Mouse (Mus musculus) CD4-positive, CD25-positive, alpha-beta regulatory T cell, adult 4 months (primary cell): ENCODE measurements around the gene Lrriq4. TPM values are rescaled to one million over a fixed set of nuclear protein-coding genes. Genes with fewer than 3 reads are reported as not detected.
"Not testable (repeated sequence)": the region's sequence is repeated elsewhere in the genome, so short reads cannot be mapped to it uniquely, and the experiment has no call there.

ENCODE experiments used
- ATAC-seq: one replicate; pipeline ENCODE4 v1.8.0; 2017
- polyA plus RNA-seq, 2 experiments: library from polyadenylated mRNA; unstranded; fragments of 100-300 nt; shearing (Covaris generic); gene quantifications; one replicate each; pipeline ENCODE4 v1.2.1; 2017

Lrriq4 gene
- polyA plus RNA-seq, 2 experiments from 2014 or later = not detected

GRCm38 (mm10) chr3:30687216-30687615 lies 42.9 kb downstream of the Lrriq4 start:
- ATAC-seq = no peak

DNA sequence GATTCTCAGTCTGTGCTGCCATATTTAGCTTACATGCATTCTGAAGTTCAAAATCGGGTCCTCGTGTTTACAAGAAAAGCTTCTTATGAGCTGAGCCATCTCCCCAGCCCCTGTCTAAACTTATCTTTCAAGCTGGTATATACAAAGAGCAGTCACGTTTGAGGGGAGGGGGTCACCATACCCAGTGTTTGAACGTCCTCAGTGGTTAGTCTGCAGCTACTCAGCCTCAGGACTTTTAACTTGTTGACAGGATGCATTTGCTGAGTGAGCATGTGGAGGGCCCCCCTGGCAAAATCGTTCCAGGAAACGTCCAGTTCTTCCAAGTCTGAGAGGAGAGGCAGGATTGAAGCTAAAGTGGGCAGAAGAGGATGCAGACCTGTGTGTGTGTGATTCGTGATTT lies 46.7 kb downstream of the Lrriq4 start:
- no peak for ATAC-seq

DNA sequence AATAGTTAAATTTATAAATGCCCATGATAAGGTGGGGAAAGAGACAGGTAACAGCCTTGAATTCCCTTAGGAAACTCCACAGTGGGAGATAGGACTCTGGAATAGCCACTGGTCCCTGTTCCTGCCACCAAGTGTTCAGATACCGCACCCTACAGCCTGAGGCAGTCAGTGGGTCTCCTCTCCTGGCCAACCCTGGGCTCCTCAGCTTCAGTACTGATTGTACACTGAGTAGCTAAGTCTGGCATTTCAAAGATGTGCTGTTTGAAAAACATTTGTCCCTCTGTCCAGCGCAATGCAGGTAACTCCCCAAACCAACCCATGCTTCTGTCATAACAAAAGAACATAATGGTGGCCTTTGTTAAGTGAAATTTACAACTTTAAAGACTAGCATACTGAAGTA lies 51.4 kb downstream of the Lrriq4 start:
- no peak for ATAC-seq

DNA sequence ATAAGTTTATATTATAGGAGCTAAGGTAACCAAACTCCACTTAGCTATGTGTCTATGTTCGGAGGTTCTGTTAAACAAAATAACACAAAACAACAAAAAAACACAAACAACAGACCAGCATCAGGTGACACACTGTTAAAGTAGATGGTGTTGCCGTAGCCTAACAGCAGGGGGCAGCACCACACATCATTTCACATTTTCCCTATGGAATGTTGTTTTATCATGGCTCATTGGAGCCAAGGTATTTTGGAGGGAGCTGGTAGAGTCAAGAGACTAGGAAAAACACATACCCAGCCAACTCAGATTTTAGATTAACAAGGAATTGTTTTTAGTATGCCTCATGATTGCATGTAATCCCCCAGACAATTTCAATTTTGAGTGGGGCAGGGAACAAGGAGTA lies 52.0 kb downstream of the Lrriq4 start:
- ATAC-seq = no peak

- no peak for ATAC-seq
These were observed 53.6 kb downstream of the Lrriq4 start for GRCm38 (mm10) chr3:30697891-30698290.

DNA sequence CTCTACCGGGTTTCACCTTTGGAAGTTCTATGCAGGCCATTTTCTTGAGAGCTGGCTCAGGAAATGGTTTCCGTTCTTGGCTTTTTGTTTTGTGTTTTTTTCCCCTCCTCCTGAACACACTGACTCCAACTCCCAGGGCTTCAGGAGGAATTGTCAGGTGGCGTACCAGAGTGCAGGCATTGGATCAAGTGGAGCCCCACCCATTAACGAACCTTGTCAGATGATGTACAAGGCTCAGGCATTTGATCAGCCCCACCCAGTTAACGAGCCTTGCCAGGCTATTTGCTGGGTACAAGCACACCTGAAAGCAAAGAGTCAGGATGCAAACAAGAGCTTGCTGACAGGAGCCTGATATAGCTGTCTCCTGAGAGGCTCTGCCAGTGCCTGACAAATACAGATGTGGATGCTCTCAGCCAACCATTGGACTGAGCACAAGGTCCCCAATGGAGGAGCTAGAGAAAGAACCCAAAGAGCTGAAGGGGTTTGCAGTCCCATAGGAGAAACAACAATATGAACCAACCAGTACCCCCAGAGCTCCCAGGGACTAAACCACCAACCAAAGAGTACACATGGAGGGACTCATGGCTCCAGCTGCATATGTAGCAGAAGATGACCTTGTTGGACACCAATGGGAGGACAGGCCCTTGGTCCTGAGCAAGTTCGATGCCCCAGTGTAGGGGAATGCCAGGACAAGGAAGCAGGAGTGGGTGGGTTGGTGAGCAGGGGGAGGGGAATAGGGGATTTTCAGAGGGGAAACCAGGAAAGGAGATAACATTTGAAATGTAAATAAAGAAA lies 55.6 kb downstream of the Lrriq4 start, which contains the start of gene Lrrc31:
TSS of gene Lrrc31 (minus strand) at position 133 of the 795 bp plus-strand sequence.
- ATAC-seq = not testable (repeated sequence)

DNA sequence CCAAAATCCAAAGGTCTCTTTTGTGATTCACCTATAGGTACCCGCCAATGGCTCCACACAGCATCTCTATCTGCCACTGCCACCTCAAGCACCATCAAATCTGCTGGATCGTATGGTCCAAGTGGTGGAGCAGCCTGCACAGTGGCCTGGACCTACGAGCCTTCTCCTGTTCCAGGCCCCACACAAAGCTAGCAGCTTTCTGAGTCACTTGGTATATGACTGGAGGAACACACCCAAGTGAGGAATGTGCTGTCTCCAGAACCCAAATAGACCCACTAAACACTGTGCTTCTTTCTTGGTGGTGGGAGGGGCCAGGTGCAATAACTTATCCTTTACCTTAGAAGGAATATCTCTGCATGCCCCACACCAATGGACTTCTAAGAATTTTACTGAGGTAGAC lies 61.7 kb downstream of the Lrriq4 start:
- ATAC-seq = no peak

- ATAC-seq = no peak
These were observed 62.4 kb downstream of the Lrriq4 start for GRCm38 (mm10) chr3:30706614-30707276.

DNA sequence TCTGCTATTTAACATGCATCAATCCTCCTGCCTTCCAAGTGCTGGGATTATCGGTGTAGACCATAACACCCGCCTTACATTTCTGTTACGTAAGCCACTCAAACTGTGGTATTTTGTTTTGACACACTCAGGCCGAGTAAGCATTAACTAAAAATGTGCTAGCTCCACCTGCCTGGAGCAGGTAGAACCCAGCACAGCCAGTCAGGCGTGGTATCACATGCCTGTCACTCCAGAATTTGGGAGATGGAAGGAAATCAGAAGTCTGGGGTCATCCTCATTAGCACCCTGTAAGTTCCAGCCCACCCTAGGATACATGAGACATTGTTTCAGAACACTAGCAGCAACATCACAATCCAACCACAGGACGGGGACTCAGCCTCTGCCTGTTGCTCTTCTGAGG lies 65.9 kb downstream of the Lrriq4 start:
- ATAC-seq = no peak

DNA sequence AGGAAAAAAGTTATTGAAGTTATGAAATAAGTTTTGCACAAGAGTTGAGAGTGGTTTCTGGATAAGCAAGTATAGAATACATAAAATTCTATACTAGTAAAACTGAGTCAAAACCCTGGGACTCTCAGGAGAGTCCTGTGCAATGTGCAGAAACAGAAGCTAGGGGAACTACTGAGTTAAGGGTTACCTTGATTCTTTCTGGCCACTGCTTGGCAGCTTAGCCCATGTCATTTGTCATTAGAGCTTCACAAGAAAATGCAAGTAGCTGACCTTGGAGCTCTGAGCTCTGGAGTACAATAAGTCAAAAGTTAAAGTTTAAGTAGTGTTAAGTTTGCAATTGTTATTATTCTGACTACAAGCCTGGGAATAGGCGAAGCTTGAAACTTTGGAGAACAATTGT lies 69.0 kb downstream of the Lrriq4 start:
- no peak for ATAC-seq

- ATAC-seq = no peak
These were observed 74.3 kb downstream of the Lrriq4 start for GRCm38 (mm10) chr3:30718649-30719048.

Other genes with a start within 250 kb of the Lrriq4 start
- under 1 TPM in 1 of 2 experiments, not detected in 1; 0.39 TPM for gene Mecom, start 96.5 kb upstream of the Lrriq4 start, polyA plus RNA-seq
- under 1 TPM; 0.22 to 0.42 TPM for gene Actrt3, start 44.6 kb upstream of the Lrriq4 start, polyA plus RNA-seq
- gene Mynn, start 42.4 kb upstream of the Lrriq4 start, polyA plus RNA-seq = 10 to 100 TPM; 38.6 to 40.9 TPM
- gene Lrrc34, start 3.4 kb downstream of the Lrriq4 start, polyA plus RNA-seq = under 1 TPM in 1 of 2 experiments, not detected in 1; 0.16 TPM
- gene Lrrc31, start 55.3 kb downstream of the Lrriq4 start, polyA plus RNA-seq = under 1 TPM in 1 of 2 experiments, not detected in 1; 0.27 TPM
- not detected for gene Samd7, start 101.8 kb downstream of the Lrriq4 start, polyA plus RNA-seq
- gene Sec62, start 148.4 kb downstream of the Lrriq4 start, polyA plus RNA-seq = 100 to 1,000 TPM in 1 of 2 experiments, 10 to 100 TPM in 1; 51.5 to 103 TPM
- gene Gpr160, start 211.4 kb downstream of the Lrriq4 start, polyA plus RNA-seq = 1 to 10 TPM; 4.1 to 5.2 TPM